Mouse (Mus musculus): Measurements from ENCODE around the gene Castor1. TPM values are rescaled to one million over a fixed set of nuclear protein-coding genes. Genes with fewer than 3 reads are reported as not detected.
A peak's percentile ranks its signal among the peaks of the same experiment; 100 is the strongest.
"Not testable (repeated sequence)": the region's sequence is repeated elsewhere in the genome, so short reads cannot be mapped to it uniquely, and the experiment has no call there.

The Castor1 gene
- polyA plus RNA-seq (2015; fragmentation: Nextera tagmentation; extraction: Ambion mirVana) = 2.3 TPM in 2 replicates

DNA sequence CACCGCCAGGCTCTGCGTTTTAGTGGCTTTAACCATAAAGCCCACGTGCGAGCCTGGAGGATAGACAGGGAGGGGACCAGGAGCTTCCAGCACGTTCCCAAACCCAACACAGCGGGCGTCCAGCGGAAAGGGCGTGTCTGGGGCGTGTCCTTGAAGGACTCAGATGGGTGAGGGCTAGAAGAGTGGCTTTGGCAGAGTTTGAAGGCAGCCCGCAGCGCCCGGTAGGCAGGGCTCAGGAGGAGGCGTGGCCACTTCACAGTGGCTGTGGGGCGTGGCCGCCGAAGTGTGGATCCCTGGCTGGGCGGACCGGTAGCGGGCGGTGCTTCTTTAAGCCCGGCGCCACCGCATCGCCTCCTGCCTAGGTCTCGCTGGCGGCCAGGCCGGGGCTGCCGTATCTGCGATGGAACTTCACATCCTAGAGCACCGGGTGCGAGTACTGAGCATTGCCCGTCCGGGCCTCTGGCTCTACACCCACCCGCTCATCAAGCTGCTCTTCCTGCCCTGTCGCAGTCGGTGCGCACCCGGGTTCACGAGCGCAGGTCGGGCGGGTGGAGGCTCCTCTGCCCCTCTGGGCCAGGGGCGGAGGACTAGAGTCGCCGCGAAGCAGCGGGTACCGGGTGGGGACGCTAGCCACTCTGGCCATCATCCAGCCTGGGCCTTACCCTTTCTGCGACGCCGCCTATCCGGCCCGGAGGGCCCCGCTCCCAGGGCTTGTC is at the start of gene Castor1:
TSS of gene Castor1 (plus strand) at position 312 of the 716 bp plus-strand sequence.
- H3K9ac ChIP-seq (replicated peaks; ENCODE audit: low read depth, low read length) = peak within 1 kb of the TSS; percentile 57
- 2% methylated on average over 56 of the region's 56 CpGs for WGBS
- peak within 1 kb of the TSS; percentile 46 for H3K4me3 ChIP-seq (replicated peaks; ENCODE audit: low read length)
- peaks cover 8% of the 10 kb centered on the region for H3K4me1 ChIP-seq (replicated peaks; ENCODE audit: control insufficient read depth, insufficient read depth, low read length)
- peaks cover 4% of the 10 kb centered on the region for H3K36me3 ChIP-seq (ENCODE audit: control insufficient read depth, insufficient read depth)
- H3K27ac ChIP-seq (ENCODE audit: low read length) = no peak within 1 kb of the TSS
- peak; percentile 70 for ATAC-seq
- H3K4me2 ChIP-seq (ENCODE audit: low read length) = peak within 1 kb of the TSS; percentile 79
- H3K27me3 ChIP-seq (replicated peaks; ENCODE audit: control insufficient read depth, insufficient read depth, low read length) = peaks cover 14% of the 10 kb centered on the region
- peaks cover 6% of the 10 kb centered on the region for H3K9me3 ChIP-seq (ENCODE audit: control insufficient read depth, low read length)

DNA sequence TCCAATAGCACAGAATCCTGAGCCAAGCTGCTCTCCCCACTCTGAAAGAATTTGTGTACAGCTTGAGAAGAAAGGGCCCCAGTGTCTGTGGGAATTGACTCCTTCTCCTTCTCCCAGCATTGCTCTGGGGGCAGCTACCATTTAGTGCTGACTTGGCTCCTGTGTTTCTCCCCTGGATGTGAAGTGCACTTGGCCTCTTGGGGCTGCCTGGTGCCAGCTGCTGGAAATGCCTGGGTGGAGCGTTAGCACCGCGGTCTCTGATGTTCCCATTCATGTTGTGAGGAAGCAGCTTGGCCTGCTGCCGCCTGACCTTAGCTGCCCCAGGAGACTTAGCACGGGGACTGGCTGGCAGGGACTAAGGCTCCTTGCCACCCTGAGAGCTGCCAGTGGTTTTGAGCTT is 43.4 kb upstream of the Castor1 start:
- Histone ChIP-seq H3K36me3 (ENCODE audit: control insufficient read depth, insufficient read depth) (peaks cover 75% of the 10 kb centered on the region), H3K4me2 (ENCODE audit: low read length) (no peak overlapping the region), H3K27me3 (replicated peaks; ENCODE audit: control insufficient read depth, insufficient read depth, low read length) (no peaks in the 10 kb centered on the region), H3K4me1 (replicated peaks; ENCODE audit: control insufficient read depth, insufficient read depth, low read length) (no peaks in the 10 kb centered on the region), H3K27ac (ENCODE audit: low read length) (no peak overlapping the region), H3K9ac (replicated peaks; ENCODE audit: low read depth, low read length) (no peak overlapping the region), H3K9me3 (ENCODE audit: control insufficient read depth, low read length) (no peaks in the 10 kb centered on the region), H3K4me3 (replicated peaks; ENCODE audit: low read length) (no peak overlapping the region)
- 87% methylated on average over 5 of the region's 5 CpGs for WGBS
- ATAC-seq = 0 out of 2 replicates have a peak, but pooled peaks have one; percentile 31

DNA sequence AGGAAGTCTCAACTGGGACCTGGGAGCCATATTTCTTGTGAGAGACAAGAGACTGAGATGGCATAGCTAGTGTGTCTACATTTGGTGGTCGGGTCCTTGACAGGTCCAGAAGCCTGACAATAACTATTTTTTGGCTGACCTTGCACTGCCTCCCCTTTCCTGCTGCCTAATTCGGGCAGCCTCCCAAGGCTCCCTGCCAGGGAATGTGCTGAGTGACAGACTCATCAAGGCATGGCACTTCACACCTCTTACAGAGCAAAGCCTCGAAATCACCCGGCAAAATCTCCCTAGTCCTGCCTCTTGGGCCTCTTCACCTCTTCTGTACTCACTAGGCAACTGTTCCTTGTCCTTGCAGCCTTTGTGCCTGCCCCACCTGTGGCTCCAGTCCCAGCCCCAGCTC is 40.3 kb upstream of the Castor1 start:
- Histone ChIP-seq H3K9ac (replicated peaks; ENCODE audit: low read depth, low read length) (no peak overlapping the region), H3K27me3 (replicated peaks; ENCODE audit: control insufficient read depth, insufficient read depth, low read length) (no peaks in the 10 kb centered on the region), H3K27ac (ENCODE audit: low read length) (no peak overlapping the region), H3K4me1 (replicated peaks; ENCODE audit: control insufficient read depth, insufficient read depth, low read length) (no peaks in the 10 kb centered on the region; the same call in 1 of the 2 replicates), H3K9me3 (ENCODE audit: control insufficient read depth, low read length) (no peaks in the 10 kb centered on the region), H3K36me3 (ENCODE audit: control insufficient read depth, insufficient read depth) (peaks cover 84% of the 10 kb centered on the region), H3K4me3 (replicated peaks; ENCODE audit: low read length) (no peak overlapping the region), H3K4me2 (ENCODE audit: low read length) (no peak overlapping the region)
- ATAC-seq = no peak
- WGBS = 50% methylated on average over 4 of the region's 4 CpGs

DNA sequence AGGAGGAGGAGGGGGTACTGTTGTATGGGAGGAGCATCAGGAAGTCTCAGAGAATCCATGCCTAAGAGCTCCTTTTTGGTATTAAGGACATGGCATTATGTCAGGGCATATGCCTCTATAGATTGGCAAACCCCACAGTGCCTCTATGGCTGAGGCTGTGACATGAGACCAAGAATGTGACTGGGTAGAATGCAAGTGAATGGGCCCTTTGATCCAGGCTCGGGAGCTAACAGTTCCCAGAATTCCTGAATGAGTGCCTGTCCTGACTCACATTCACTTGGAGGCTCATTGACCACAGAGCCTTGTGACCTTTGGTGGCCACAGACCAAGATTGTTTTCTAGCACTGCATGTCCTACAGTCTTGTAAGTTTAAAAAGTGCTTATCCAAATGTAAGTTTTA is 36.0 kb upstream of the Castor1 start:
- Histone ChIP-seq H3K27me3 (replicated peaks; ENCODE audit: control insufficient read depth, insufficient read depth, low read length) (no peaks in the 10 kb centered on the region), H3K36me3 (ENCODE audit: control insufficient read depth, insufficient read depth) (peaks cover 49% of the 10 kb centered on the region), H3K4me1 (replicated peaks; ENCODE audit: control insufficient read depth, insufficient read depth, low read length) (peaks cover under 1% of the 10 kb centered on the region; the same call in 1 of the 2 replicates), H3K9me3 (ENCODE audit: control insufficient read depth, low read length) (no peaks in the 10 kb centered on the region), H3K9ac (replicated peaks; ENCODE audit: low read depth, low read length) (no peak overlapping the region), H3K4me3 (replicated peaks; ENCODE audit: low read length) (no peak overlapping the region), H3K27ac (ENCODE audit: low read length) (no peak overlapping the region), H3K4me2 (ENCODE audit: low read length) (no peak overlapping the region)
- WGBS = 14% methylated on average over 1 of the region's 1 CpGs
- no peak for ATAC-seq

DNA sequence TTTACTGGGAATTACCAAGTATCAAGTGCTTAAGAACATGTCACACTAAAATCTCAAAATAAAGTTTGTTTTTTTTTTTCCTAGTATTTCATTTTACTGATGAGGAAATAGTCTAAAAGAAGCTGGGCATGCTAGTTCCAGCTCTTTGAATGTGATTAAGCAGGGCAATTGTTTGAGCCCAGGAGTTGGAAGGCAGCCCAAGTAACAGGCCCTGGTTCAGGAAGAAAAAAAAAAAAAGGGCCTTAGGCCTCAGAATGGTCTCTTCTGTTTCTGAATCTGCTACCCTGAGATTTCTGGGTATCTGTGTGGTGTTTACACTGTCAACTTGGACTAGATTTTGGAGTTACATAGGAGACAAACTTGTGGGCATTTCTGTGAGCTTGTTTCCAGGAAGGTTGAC is 34.5 kb upstream of the Castor1 start:
- Histone ChIP-seq H3K9me3 (ENCODE audit: control insufficient read depth, low read length) (no peaks in the 10 kb centered on the region), H3K4me1 (replicated peaks; ENCODE audit: control insufficient read depth, insufficient read depth, low read length) (peaks cover 9% of the 10 kb centered on the region), H3K27me3 (replicated peaks; ENCODE audit: control insufficient read depth, insufficient read depth, low read length) (no peaks in the 10 kb centered on the region), H3K4me2 (ENCODE audit: low read length) (no peak overlapping the region), H3K27ac (ENCODE audit: low read length) (no peak overlapping the region), H3K4me3 (replicated peaks; ENCODE audit: low read length) (no peak overlapping the region), H3K9ac (replicated peaks; ENCODE audit: low read depth, low read length) (no peak overlapping the region), H3K36me3 (ENCODE audit: control insufficient read depth, insufficient read depth) (peaks cover 35% of the 10 kb centered on the region)
- no peak for ATAC-seq

DNA sequence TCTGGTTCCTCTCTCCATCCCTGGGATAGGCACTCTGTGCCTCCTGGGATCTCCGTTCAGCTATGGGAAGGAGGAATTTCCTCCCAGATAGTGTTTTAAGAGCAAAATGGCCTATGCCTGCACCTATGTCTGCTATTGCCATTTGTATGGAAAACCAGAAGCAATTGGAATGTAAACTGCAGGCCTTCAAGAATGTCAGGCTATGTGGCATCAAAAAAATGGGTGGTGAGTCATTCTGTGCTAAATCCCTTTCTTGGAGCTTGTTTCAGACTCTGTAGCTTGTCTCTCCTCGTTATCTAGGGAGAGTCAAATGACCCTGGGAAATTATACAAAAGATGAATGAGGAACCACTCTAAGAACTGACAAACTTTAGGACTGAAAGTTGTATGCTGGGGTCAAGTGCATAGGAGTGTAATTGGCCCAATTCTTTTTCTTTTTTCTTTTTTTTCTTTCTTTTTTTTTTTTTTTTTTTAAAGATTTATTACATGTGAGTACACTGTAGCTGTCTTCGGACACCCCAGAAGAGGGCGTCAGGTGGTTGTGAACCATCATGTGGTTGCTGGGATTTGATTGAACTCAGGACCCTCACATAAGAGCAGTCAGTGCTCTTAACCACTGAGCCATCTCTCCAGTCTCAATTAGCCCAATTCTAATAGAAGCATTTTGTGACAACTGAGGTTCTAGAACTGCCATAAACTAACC is 33.6 kb upstream of the Castor1 start:
- peaks cover 33% of the 10 kb centered on the region for H3K36me3 ChIP-seq (ENCODE audit: control insufficient read depth, insufficient read depth)
- no peaks in the 10 kb centered on the region for H3K9me3 ChIP-seq (ENCODE audit: control insufficient read depth, low read length)
- no peak overlapping the region for H3K4me3 ChIP-seq (replicated peaks; ENCODE audit: low read length)
- no peak overlapping the region for H3K9ac ChIP-seq (replicated peaks; ENCODE audit: low read depth, low read length)
- no peak for ATAC-seq
- peaks cover 9% of the 10 kb centered on the region for H3K4me1 ChIP-seq (replicated peaks; ENCODE audit: control insufficient read depth, insufficient read depth, low read length)
- H3K27ac ChIP-seq (ENCODE audit: low read length) = no peak overlapping the region
- no peak overlapping the region for H3K4me2 ChIP-seq (ENCODE audit: low read length)
- H3K27me3 ChIP-seq (replicated peaks; ENCODE audit: control insufficient read depth, insufficient read depth, low read length) = no peaks in the 10 kb centered on the region
- 60% methylated on average over 4 of the region's 4 CpGs for WGBS

DNA sequence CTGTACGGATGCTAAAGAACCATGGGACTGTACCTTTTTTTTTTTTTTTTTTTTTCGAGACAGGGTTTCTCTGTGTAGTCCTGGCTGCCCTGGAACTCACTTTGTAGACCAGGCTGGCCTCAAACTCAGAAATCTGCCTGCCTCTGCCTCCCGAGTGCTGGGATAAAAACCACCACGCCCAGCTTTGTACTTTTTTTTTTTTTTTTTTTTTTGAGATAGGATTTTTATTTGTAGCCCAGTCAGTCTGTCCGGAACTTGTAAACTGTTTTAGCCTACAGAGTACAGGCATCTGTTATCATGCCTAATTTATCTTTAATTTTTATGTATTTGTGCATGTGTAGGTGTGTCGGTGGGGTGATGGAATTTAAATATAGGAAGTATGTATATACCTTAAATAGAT is 32.5 kb upstream of the Castor1 start:
- H3K27me3 ChIP-seq (replicated peaks; ENCODE audit: control insufficient read depth, insufficient read depth, low read length); H3K9ac ChIP-seq (replicated peaks; ENCODE audit: low read depth, low read length); H3K4me3 ChIP-seq (replicated peaks; ENCODE audit: low read length); ATAC-seq; H3K9me3 ChIP-seq (ENCODE audit: control insufficient read depth, low read length); H3K4me2 ChIP-seq (ENCODE audit: low read length); H3K27ac ChIP-seq (ENCODE audit: low read length): not testable (repeated sequence)
- peaks cover 11% of the 10 kb centered on the region for H3K4me1 ChIP-seq (replicated peaks; ENCODE audit: control insufficient read depth, insufficient read depth, low read length)
- WGBS = 90% methylated on average over 6 of the region's 6 CpGs
- peaks cover 22% of the 10 kb centered on the region for H3K36me3 ChIP-seq (ENCODE audit: control insufficient read depth, insufficient read depth)

DNA sequence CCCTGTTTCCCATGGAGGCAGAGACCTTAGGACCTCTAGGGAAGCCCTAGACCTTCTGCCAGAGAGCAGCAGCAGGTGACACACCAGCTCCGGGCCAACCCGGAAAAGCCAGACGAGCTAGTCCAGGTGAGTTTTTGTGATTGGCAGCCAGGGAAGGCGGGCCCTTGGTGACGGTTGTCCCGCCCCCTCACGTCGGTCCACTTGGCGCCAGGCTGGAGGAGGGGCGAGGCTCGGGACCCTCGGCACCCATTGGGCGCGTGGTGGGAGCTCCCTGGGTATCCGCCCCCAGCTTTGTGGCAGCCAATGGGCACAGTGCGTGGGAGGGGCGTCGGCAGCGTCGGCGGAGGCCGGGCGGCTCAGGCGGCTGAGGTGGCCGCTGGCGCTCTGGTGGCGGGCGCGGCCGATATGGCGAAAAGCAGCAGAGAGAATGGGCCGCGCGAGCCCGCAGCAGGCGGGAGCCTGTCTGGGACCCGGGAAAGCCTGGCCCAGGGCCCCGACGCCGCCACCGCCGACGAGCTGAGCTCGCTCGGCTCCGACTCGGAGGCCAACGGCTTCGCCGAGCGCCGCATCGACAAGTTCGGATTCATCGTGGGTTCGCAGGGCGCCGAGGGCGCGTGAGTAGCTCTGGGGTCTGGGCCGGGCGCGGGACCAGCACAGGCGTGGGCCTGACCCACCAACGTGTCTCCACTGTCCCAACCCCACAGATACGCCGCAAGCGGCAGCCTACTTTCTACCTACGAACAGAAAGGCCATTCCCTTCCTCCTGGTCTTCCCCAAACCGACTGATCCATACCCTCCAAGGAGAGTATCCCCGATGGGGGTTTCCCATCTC is 31.3 kb upstream of the Castor1 start, which contains the start of gene Tbc1d10a:
TSS of gene Tbc1d10a (plus strand) at position 304 of the 832 bp plus-strand sequence.
- WGBS = under 1% methylated on average over 71 of the region's 71 CpGs
- Histone ChIP-seq H3K4me1 (replicated peaks; ENCODE audit: control insufficient read depth, insufficient read depth, low read length) (peaks cover 11% of the 10 kb centered on the region), H3K27ac (ENCODE audit: low read length) (peak within 1 kb of the TSS; percentile 45; the same call in 1 of the 2 replicates), H3K9ac (replicated peaks; ENCODE audit: low read depth, low read length) (peak within 1 kb of the TSS; percentile 81), H3K4me2 (ENCODE audit: low read length) (peak within 1 kb of the TSS; percentile 88), H3K36me3 (ENCODE audit: control insufficient read depth, insufficient read depth) (peaks cover 10% of the 10 kb centered on the region), H3K9me3 (ENCODE audit: control insufficient read depth, low read length) (no peaks in the 10 kb centered on the region), H3K27me3 (replicated peaks; ENCODE audit: control insufficient read depth, insufficient read depth, low read length) (no peaks in the 10 kb centered on the region), H3K4me3 (replicated peaks; ENCODE audit: low read length) (peak within 1 kb of the TSS; percentile 78)
- peak; percentile 99 for ATAC-seq

DNA sequence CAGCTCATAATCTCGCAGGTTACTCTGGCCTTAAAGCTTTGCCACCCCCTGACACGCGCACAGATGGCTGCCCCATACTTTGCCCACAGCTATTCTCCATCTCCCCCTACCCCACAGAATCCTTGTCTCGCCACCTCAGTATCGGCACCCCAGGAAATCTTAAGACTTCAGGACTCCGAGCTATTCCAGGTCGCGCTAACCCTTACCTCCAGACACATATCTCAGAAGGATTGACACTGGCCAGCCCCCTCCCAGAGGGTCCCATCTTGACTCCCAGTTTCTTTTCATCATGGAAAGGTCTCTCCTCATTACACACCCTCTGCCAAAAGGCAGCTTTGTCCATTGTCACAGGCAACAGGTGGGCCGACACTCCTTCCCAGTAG is 30.7 kb upstream of the Castor1 start:
- Histone ChIP-seq H3K9ac (replicated peaks; ENCODE audit: low read depth, low read length) (peak overlapping the region; percentile 81), H3K9me3 (ENCODE audit: control insufficient read depth, low read length) (no peaks in the 10 kb centered on the region), H3K4me3 (replicated peaks; ENCODE audit: low read length) (peak overlapping the region; percentile 78), H3K4me2 (ENCODE audit: low read length) (peak overlapping the region; percentile 88), H3K4me1 (replicated peaks; ENCODE audit: control insufficient read depth, insufficient read depth, low read length) (peaks cover 11% of the 10 kb centered on the region), H3K27ac (ENCODE audit: low read length) (no peak overlapping the region), H3K36me3 (ENCODE audit: control insufficient read depth, insufficient read depth) (peaks cover 7% of the 10 kb centered on the region), H3K27me3 (replicated peaks; ENCODE audit: control insufficient read depth, insufficient read depth, low read length) (no peaks in the 10 kb centered on the region)
- WGBS = 11% methylated on average over 9 of the region's 9 CpGs
- no peak; the same call in 1 of the 2 replicates for ATAC-seq
